Mouse (Mus musculus) megakaryocyte, embryonic 14.5 days (primary cell): ENCODE measurements around the gene Kcnip1.

Experiments
- FLI1 ChIP-seq: IDR thresholded peaks from 2 replicates; pipeline ENCODE4 v1.6.1; 2012; ENCODE audit warnings: low read length, inconsistent platforms, mixed read lengths
- GATA1 ChIP-seq: IDR thresholded peaks from 3 replicates; pipeline ENCODE4 v1.6.1; 2012; ENCODE audit warnings: mixed read lengths, low read length, inconsistent platforms, borderline replicate concordance

GRCm38 (mm10) chr11:33701236-33701957 lies 291.6 kb downstream of the Kcnip1 start:
- TF ChIP-seq GATA1 (no peak), FLI1 (no peak)
